Mouse (Mus musculus) activated CD4-positive, CD25-positive, alpha-beta regulatory T cell, adult 4 months (primary cell): ENCODE results near the gene Strc. TPM values are rescaled to one million over a fixed set of nuclear protein-coding genes. Genes with fewer than 3 reads are reported as not detected.
"Not testable (repeated sequence)": the region's sequence is repeated elsewhere in the genome, so short reads cannot be mapped to it uniquely, and the experiment has no call there.

Experiments
- ATAC-seq: one replicate; pipeline ENCODE4 v1.8.0; 2017
- polyA plus RNA-seq, 2 experiments: library from polyadenylated mRNA; unstranded; fragments of 100-300 nt; shearing (Covaris generic); gene quantifications; one replicate each; pipeline ENCODE4 v1.2.1; 2017

Gene Strc
- polyA plus RNA-seq = under 1 TPM; 0.31 to 0.60 TPM

DNA sequence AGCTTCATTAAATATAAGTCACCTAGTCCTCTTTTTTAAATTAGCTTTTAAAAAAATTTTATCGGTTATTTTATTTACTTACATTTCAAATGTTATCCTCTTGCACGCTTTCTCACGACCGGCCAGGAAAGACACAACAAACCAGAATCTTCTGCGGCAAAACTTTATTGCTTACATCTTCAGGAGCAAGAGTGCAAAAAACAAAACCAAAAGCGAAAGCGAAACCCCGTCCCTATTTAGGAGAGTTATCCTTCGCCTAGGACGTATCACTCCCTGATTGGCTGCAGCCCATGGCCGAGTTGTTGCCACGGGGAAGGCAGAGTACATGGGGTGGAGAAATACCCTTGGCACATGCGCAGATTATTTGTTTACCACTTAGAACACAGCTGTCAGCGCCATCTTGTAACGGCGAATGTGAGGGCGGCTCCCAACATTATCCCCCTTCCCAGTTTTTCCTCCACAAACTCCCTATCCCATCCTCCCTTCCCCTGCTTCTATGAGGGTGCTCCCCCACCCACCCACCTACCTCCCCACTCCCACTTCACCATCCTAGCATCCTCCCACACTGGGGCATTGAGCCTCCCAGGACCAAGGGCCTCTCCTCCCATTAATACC, at the start of gene Strc:
Gene Strc, minus strand, starts transcription at position 208 of the 615 bp plus-strand sequence.
- not testable (repeated sequence) for ATAC-seq

DNA sequence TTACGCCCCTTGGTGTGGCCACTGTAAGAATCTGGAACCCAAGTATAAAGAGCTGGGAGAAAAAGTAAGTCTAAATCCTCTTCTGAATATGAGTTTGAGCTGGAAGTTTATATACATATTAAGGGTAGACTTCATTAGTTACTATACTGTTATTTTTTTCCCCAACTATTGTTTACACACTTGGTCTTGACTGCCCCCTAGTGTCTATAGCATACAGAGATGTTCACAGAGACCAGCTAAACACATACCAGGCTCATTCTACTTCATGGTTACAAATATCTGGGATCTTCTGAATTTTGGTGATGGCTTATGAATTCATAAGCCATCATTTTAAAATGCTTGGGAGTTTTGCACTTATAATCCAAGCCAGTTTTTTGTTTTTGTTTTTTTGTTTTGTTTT, 47.9 kb upstream of the Strc start:
- peak; percentile 64 for ATAC-seq

- ATAC-seq = peak; percentile 36
Measured at GRCm38 (mm10) chr2:121425890-121426289, 38.9 kb upstream of the Strc start.

GRCm38 (mm10) chr2:121423166-121423565, 36.2 kb upstream of the Strc start:
- no peak for ATAC-seq

- no peak for ATAC-seq
Measured at GRCm38 (mm10) chr2:121418476-121418875, 31.5 kb upstream of the Strc start.

DNA sequence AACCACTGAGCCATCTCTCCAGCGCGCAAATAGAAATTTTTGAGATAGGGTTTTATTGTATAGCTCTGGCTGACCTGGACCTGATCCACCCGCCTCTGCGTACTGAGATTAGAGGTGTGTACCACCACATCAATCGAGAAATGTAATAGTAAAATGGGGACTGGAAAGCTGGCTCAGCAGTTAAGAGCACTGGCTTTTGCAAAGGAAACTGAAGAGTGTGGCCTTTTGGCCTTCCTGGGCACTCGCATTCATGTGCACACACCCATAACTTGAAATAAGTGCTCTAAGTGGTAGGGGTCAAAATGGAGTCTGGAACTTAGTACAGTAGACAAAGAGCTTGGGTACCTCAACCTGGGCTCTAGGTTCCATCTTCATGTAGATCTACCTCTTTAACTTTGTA, 29.4 kb upstream of the Strc start:
- ATAC-seq = no peak

- no peak for ATAC-seq
Measured at GRCm38 (mm10) chr2:121415591-121415990, 28.6 kb upstream of the Strc start.

- no peak for ATAC-seq
Measured at GRCm38 (mm10) chr2:121415103-121415502, 28.1 kb upstream of the Strc start.

DNA sequence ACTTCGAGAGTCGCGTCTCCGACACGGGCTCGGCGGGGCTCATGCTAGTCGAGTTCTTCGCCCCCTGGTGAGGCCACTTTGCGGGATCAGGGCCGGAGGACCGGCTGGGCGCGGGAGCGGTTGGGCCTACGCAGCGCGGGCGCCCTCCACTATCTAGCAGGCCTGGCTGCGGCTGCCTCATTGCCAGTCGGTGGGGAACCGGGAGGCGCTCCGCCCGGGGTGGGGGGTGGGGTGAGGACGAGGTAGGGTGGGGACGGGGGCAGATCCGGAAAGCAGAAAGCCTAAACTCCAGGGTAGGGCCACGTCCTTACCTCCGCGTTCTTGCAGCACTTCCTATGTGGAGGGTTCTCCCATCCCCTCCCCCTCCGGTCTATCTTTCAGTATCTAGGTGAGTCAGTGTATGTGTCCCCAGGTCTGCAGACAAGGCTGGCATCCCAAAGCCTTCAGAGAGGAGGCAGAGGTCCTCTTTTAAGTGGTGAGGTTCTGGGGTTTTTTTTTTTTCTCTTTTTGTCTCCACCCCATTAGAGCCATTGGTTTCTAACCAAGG, 27.2 kb upstream of the Strc start:
- ATAC-seq = peak; percentile 38

DNA sequence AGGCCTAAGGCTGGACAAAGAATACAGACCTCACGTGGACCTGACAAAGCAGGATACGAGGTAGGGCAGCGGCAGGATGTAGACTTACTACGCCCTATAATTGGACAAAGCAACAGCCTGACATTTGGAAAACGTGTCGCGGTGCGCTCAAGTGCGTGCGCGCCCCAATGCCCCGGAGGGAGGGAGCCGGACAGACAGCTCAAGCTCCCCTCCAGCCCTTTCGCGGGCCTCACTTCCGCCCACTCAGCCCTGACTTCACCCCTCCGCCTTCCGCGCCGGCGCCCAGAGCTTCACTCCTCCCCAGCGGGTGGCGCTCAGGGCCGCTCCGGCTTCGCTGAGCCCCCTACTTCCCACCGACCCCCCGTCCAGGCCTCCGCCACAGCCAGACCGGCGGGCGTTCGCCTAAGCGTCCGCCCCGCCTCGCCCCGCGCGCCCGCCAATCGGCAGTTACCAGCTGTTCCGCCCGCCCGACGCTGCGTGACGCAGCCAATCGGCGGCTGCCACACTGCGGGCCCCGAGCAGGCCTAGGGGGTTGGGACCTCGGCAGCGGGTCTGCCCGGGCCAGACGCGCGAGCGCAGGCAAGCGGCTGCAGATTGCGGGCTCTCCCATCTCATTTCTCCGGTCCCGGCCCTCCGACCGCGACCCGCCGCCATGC, 26.5 kb upstream of the Strc start, which contains the start of the genes Pdia3 and Catsper2:
Gene Pdia3, plus strand, starts transcription at position 389 of the 656 bp plus-strand sequence.
Gene Catsper2, minus strand, starts transcription at position 406 of the 656 bp plus-strand sequence.
- ATAC-seq = peak; percentile 78

- ATAC-seq = no peak
Measured at GRCm38 (mm10) chr2:121412843-121413386, 25.9 kb upstream of the Strc start.

GRCm38 (mm10) chr2:121408160-121408559, 21.2 kb upstream of the Strc start:
- peak; percentile 84 for ATAC-seq

DNA sequence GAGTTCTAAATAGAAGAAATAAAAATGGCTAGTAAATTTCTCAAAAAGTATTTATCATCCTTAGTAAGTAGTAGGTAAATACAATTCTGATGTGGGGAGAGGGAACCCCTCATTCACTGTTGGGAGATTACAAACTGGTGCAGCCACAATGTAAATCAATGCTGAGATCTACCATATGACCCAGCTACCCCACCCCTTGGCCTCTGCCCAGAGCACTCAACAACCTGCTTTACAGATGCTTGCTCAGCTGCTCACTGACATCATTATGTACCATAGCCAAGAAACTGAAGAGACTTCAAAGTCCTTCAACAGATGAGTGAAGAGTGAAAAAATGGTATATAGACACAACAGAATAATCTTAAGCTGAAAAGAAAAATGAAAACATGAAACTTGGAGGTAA, 16.3 kb upstream of the Strc start:
- no peak for ATAC-seq

DNA sequence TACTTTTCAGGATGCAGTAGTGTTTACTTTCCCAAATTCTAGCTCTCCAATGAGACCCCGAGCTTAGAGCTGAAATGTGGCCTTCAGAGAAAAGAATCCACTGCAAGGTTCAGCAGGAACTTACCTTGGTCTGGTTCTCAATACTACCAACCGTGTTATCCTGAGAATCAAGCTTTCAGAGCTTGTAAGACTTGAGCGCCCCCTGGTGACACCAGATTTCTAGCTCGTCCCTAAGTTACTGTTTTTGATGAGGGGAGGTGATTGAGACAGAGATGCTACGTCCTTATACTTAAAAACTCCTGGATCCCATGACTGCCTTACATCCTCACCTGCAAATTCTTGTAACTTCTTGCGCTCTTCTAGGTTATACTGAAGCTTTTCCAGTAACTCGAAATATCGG, 9.7 kb upstream of the Strc start:
- peak; percentile 57 for ATAC-seq

GRCm38 (mm10) chr2:121374766-121375165, 12.2 kb downstream of the Strc start:
- ATAC-seq = no peak

DNA sequence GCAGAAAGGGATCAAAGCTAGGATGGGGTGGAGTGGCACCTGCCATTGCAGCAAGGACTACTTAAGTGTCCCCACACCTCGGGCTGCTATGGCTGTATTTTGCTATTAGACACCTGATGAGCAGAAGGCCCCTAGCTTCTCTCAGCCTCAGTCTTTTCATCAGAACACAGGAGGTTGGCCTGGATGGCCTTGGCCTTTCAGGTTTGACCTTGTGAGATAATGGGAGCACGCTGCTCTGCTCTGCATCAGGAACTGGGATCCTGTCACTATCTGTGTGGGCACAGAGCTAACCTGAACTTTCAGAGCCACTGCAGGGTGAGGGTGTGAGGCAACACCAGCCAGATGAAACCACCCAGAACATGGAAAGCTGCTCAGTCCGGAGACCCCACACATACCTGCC, 14.7 kb downstream of the Strc start:
- ATAC-seq = no peak

- ATAC-seq = no peak
Measured at GRCm38 (mm10) chr2:121370921-121371320, 16.0 kb downstream of the Strc start.

- ATAC-seq = no peak
Measured at GRCm38 (mm10) chr2:121368831-121369230, 18.1 kb downstream of the Strc start.

- no peak for ATAC-seq
Measured at GRCm38 (mm10) chr2:121363656-121364055, 23.3 kb downstream of the Strc start.

DNA sequence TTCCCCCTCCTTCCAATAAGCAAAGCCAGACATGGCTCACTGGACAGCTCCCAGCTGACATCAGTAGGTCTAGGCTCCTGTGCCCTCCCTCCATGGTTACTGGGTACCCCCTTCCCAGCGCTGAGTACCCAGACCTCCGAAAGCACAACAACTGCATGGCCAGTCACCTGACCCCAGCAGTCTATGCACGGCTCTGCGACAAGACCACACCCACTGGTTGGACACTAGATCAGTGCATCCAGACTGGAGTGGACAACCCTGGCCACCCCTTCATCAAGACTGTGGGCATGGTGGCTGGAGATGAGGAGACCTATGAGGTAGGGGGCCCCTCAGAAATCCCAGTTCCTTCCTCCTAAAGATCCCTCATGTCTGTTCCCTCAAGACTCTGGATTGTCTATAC, 27.5 kb downstream of the Strc start:
- ATAC-seq = no peak

DNA sequence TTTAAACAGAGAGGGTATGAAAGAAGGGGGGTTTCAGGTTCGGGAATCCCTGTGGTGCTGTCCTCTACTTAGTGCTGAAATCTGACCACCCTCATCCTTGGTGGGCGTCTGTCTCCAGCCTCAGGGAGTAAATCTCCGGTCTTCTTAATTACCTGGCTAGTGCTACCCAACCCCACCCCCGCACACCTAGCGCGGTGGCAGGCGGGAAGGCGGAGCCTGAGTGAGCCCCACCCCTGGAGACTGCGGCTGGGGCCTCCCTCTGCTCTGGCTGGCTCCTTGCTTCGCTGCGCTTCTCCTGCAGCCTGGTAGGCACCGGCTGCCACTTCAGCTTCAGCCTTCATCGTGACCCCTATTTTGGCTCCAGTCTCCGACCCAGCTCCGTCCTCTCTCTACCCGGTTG, 28.6 kb downstream of the Strc start:
- no peak for ATAC-seq

DNA sequence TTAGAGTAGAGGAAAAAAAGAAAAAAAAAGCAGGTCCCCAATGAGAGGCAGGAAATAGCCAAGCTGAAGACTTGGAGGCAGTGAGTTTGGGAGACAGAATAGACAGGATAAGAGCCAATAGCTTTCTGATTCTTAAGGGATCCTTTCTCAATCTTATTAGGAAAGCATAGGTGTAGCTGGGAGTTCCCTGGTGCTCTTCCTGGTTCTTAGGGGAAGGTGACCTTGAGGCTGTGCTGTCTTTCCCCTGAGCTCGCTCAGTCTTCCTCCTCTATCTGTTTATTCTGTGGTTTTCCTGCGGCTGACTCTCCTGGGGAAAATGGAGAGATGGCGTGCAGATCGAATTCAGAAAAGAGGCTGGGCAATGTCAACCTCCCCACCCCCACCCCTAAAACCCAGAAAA, 29.0 kb downstream of the Strc start:
- no peak for ATAC-seq

GRCm38 (mm10) chr2:121357494-121357893, 29.5 kb downstream of the Strc start, which contains the start of gene Ckmt1:
Ckmt1 (plus strand) TSS chr2:121357714.
- no peak for ATAC-seq
